ENCODE assay signal across 9 mouse cellular contexts in genomic region chr9:118737601-118738137, GRCm38 (mm10).
DNase-seq lines count a peak whose midpoint lies in the region; ATAC-seq and TF ChIP-seq lines count a peak whose summit lies in the region.
"Had no signal": no experiment of that assay in that cellular context is flagged by ENCODE, and none has a peak within 500 bp of the region (broad histone marks: within the 10 kb centered on the region; RNA-seq: fewer than 3 reads in every experiment).

No protein-coding gene starts in this region.

- no peaks in the 10 kb centered on the region; the same call in 1 of the 2 replicates for H3K4me1 ChIP-seq in liver, adult 2 months (ENCODE audit: control insufficient read depth, insufficient read depth, low read length)
- H3K4me1 ChIP-seq in liver, postnatal 0 days (ENCODE audit: insufficient read depth): no peaks in the 10 kb centered on the region
- H3K4me1 ChIP-seq in lung, embryonic 15.5 days: peaks cover 27% of the 10 kb centered on the region
- no peaks in the 10 kb centered on the region for H3K4me1 ChIP-seq in liver, embryonic 11.5 days (replicated peaks; ENCODE audit: control insufficient read depth, insufficient read depth, low read length)
- H3K4me1 ChIP-seq in cerebellum, adult 2 months (ENCODE audit: control insufficient read depth, insufficient read depth, low read length): no peaks in the 10 kb centered on the region
- H3K4me1 ChIP-seq: liver, embryonic 13.5 days had no signal

- TF ChIP-seq POLR2A in liver, adult 2 months (IDR thresholded peaks at IDR 0.05; ENCODE audit: extremely low read depth, insufficient read depth, low read length): no peak
- no peak for TF ChIP-seq POLR2A in cerebellum, adult 2 months (IDR thresholded peaks at IDR 0.05; ENCODE audit: borderline replicate concordance, insufficient read depth, low read length)

- H3K9ac ChIP-seq in liver, adult 2 months (ENCODE audit: low read depth, low read length): no peak overlapping the region
- no peak overlapping the region for H3K9ac ChIP-seq in liver, postnatal 0 days (replicated peaks)
- H3K9ac ChIP-seq in lung, embryonic 15.5 days: no peak overlapping the region
- H3K9ac ChIP-seq in liver, embryonic 11.5 days (ENCODE audit: low read depth, low read length): no peak overlapping the region
- H3K9ac ChIP-seq: liver, embryonic 13.5 days had no signal

- H3K36me3 ChIP-seq in liver, adult 2 months (ENCODE audit: control insufficient read depth, insufficient read depth, low read length): no peaks in the 10 kb centered on the region
- H3K36me3 ChIP-seq in liver, postnatal 0 days (replicated peaks; ENCODE audit: insufficient read depth, low read length): no peaks in the 10 kb centered on the region
- H3K36me3 ChIP-seq in lung, embryonic 15.5 days: no peaks in the 10 kb centered on the region
- H3K36me3 ChIP-seq in liver, embryonic 11.5 days (ENCODE audit: control insufficient read depth, insufficient read depth, low read length): no peaks in the 10 kb centered on the region
- H3K36me3 ChIP-seq: liver, embryonic 13.5 days had no signal

- no peaks in the 10 kb centered on the region for H3K79me2 ChIP-seq in liver, adult 2 months (ENCODE audit: control insufficient read depth, insufficient read depth, low read length)

- H3K4me2 ChIP-seq in liver, postnatal 0 days (ENCODE audit: low read depth, low read length): no peak overlapping the region
- no peak overlapping the region for H3K4me2 ChIP-seq in lung, embryonic 15.5 days
- no peak overlapping the region for H3K4me2 ChIP-seq in liver, embryonic 11.5 days
- H3K4me2 ChIP-seq: liver, embryonic 13.5 days had no signal

- 41% methylated on average over 9 of the region's 9 CpGs for WGBS in liver, adult 2 months
- WGBS in liver, postnatal 0 days (ENCODE audit: insufficient replicate concordance): 63% methylated on average over 9 of the region's 9 CpGs
- 9% methylated on average over 9 of the region's 9 CpGs for WGBS in lung, embryonic 15.5 days
- WGBS in liver, embryonic 11.5 days: 59% methylated on average over 9 of the region's 9 CpGs
- WGBS in cerebellum, adult 2 months: 69% methylated on average over 9 of the region's 9 CpGs

- H3K9me3 ChIP-seq in liver, postnatal 0 days (ENCODE audit: low read length): no peaks in the 10 kb centered on the region
- no peaks in the 10 kb centered on the region for H3K9me3 ChIP-seq in lung, embryonic 15.5 days
- H3K9me3 ChIP-seq in liver, embryonic 11.5 days (ENCODE audit: control insufficient read depth, low read length): no peaks in the 10 kb centered on the region
- H3K9me3 ChIP-seq: liver, embryonic 13.5 days had no signal

- no peak for TF ChIP-seq CTCF in liver, adult 2 months (IDR thresholded peaks at IDR 0.05; ENCODE audit: low read depth, low read length)
- TF ChIP-seq CTCF in liver, postnatal 0 days (IDR thresholded peaks at IDR 0.05; ENCODE audit: low read depth): no peak
- TF ChIP-seq CTCF in cerebellum, adult 2 months (IDR thresholded peaks at IDR 0.05; ENCODE audit: borderline replicate concordance, insufficient read depth, low read depth, low read length): no peak

- no peak for TF ChIP-seq EP300 in liver, postnatal 0 days (IDR thresholded peaks at IDR 0.05; ENCODE audit: low read depth)

- ATAC-seq in liver, postnatal 0 days: no peak
- ATAC-seq in lung, embryonic 15.5 days (ENCODE audit: borderline replicate concordance, extremely low read depth, low FRiP score, low TSS enrichment): peak; percentile 87
- ATAC-seq in liver, embryonic 11.5 days (replicated peaks; ENCODE audit: low FRiP score): no peak

- H3K27me3 ChIP-seq in liver, adult 2 months (ENCODE audit: control insufficient read depth, insufficient read depth, low read length): no peaks in the 10 kb centered on the region
- no peaks in the 10 kb centered on the region for H3K27me3 ChIP-seq in liver, postnatal 0 days (ENCODE audit: insufficient read depth, low read length)
- no peaks in the 10 kb centered on the region for H3K27me3 ChIP-seq in lung, embryonic 15.5 days
- H3K27me3 ChIP-seq in liver, embryonic 11.5 days (replicated peaks; ENCODE audit: control insufficient read depth, insufficient read depth, low read length): no peaks in the 10 kb centered on the region
- H3K27me3 ChIP-seq in cerebellum, adult 2 months (ENCODE audit: control insufficient read depth, insufficient read depth, low read length): no peaks in the 10 kb centered on the region
- H3K27me3 ChIP-seq: liver, embryonic 13.5 days had no signal

- H3K27ac ChIP-seq in liver, adult 2 months (replicated peaks; ENCODE audit: insufficient read depth, low read depth, low read length): peak overlapping the region; percentile 71
- no peak overlapping the region for H3K27ac ChIP-seq in liver, postnatal 0 days (ENCODE audit: low read depth)
- peak overlapping the region; percentile 74 for H3K27ac ChIP-seq in lung, embryonic 15.5 days
- H3K27ac ChIP-seq in liver, embryonic 11.5 days (ENCODE audit: low read depth, low read length): no peak overlapping the region
- H3K27ac ChIP-seq in cerebellum, adult 2 months (ENCODE audit: insufficient read depth, low read length): no peak overlapping the region
- H3K27ac ChIP-seq: liver, embryonic 13.5 days had no signal

- H3K4me3 ChIP-seq in liver, adult 2 months (ENCODE audit: insufficient read depth, low read depth, low read length): no peak overlapping the region
- no peak overlapping the region for H3K4me3 ChIP-seq in liver, postnatal 0 days (ENCODE audit: low read depth, low read length)
- H3K4me3 ChIP-seq in lung, embryonic 15.5 days: no peak overlapping the region
- no peak overlapping the region for H3K4me3 ChIP-seq in liver, embryonic 11.5 days (ENCODE audit: low read depth, low read length)
- no peak overlapping the region for H3K4me3 ChIP-seq in cerebellum, adult 2 months (replicated peaks; ENCODE audit: insufficient read depth, low read depth, low read length)
- H3K4me3 ChIP-seq: liver, embryonic 13.5 days had no signal

- peak; percentile 72 for DNase-seq in liver, adult 2 months (ENCODE audit: extremely low read depth, low read depth, low spot score)
- no peak for DNase-seq in liver, postnatal 0 days
- peak; percentile 74 to 75 for DNase-seq in heart, postnatal 14 days
- peak; percentile 65 to 69 for DNase-seq in urinary bladder, postnatal 4 days (ENCODE audit: low spot score in 2 of 2)
- no peak for DNase-seq in liver, embryonic 11.5 days (ENCODE audit: low spot score)
- DNase-seq in cerebellum, adult 2 months: no peak
- DNase-seq in thymus, postnatal 10 days (ENCODE audit: low spot score in 2 of 2): no peak
- DNase-seq: liver, embryonic 13.5 days had no signal

- intact Hi-C loops in heart, postnatal 14 days (cut with DNase I): loop anchor here (5.0 kb wide), 1 partner anchor 120 kb away; no protein-coding TSS in a partner anchor

Comparison
In these comparisons a context has a peak if more than half of its experiments do, and no peak if none do; other contexts are left out.
1. DNase-seq: peak in liver, adult 2 months (single experiment), heart, postnatal 14 days (2 of 2) and urinary bladder, postnatal 4 days (2 of 2); none in liver, postnatal 0 days (single experiment), liver, embryonic 11.5 days (single experiment), cerebellum, adult 2 months (0 of 2) and thymus, postnatal 10 days (0 of 2).
2. H3K27ac ChIP-seq: peak in liver, adult 2 months (single experiment) and lung, embryonic 15.5 days (single experiment); none in liver, postnatal 0 days (single experiment), liver, embryonic 11.5 days (single experiment) and cerebellum, adult 2 months (single experiment).